Mouse (Mus musculus) cerebellum, adult 9-10 months (tissue): ENCODE data around the gene Zmynd10.

ENCODE experiments used
- DNase-seq: peaks from one replicate; pipeline ENCODE4 v3.0.0; 2022

Zmynd10 gene

DNA sequence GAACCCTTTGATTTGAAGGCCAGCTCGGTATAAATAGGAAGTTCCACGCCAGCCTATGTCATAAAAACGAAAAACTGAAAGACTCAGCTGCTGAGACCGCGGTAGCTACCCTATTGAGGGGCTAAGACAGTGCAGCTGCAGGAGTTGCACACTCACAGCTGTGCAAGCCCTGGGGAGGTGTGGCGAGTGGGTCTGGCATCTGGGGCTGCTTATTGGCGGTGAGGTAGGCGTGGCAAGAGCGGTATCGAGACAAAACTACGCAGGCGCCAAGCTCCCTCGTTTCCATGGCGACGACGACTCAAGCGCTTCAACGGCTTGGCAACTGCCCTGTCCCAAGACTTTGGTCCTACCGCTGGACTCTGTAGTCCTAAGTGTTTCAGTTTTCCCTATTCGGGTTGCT, at the start of gene Zmynd10:
TSS of gene Zmynd10 (plus strand) at position 273 of the 400 bp plus-strand sequence.
- peak; percentile 51 for DNase-seq

- DNase-seq = no peak
Measured at GRCm38 (mm10) chr9:107500708-107501286, 46.3 kb upstream of the Zmynd10 start.

- peak; percentile 92 for DNase-seq
Measured at GRCm38 (mm10) chr9:107502131-107502846, 44.8 kb upstream of the Zmynd10 start.

DNA sequence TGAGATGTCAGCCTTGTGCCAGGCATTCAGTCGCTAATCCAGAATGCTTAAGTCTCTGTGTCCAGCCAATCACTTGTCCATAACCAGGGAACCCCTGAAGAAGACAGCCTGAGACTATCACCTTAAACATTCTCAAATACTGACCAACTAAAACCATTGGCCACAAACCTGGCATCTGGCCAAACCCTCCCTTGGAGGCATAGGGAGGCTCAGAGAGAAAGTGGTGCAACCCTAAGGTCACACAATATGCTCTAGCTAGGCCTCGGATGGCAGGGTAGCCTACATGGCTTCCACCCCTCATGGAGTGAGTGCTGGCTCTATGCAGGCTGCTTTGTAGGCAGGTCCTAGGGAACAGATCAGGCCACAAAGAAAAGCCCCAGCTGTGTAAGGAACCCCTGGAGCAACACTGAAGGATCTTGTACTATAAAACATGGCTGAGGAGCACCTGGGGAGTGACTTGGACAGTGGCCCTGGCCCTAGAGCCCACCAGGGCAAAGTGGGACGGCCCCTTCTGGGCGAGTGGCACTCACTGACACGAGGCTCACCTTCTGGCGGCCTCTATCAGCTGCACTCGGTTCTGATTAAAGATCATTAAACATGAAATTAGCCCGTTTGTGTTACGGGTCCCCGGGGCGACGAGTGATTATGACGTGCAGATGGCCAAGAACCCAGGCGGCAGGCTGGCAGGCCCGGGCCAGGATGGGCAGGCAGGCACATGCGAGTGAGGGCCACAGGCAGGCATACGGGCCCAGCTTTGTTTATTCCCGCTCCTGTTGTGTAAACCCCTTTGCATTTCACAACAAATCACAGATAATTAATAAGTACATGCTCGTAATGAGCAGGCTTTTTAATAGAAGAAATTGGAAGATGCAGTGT, 42.2 kb upstream of the Zmynd10 start:
- peak; percentile 59 for DNase-seq

DNA sequence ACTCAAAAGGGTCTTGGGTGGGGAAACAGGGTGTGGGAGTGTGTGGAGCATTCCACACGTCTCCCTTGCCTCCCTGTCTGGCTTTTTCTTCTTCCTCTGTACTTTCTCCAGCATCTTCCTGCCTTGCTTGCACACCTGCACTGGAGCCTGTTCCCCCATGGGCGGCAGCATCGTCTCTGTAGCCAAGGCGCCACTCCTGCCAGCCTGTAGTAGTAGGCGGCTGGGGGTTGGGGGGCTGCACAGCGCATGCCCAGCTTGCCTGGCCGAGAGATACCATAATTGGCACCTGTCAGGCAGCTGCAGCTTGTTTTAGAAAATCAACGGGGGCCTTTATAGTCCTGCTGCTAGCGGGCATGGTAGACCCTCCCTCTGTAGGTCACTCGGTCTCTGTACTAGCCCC, 38.8 kb upstream of the Zmynd10 start:
- no peak for DNase-seq

GRCm38 (mm10) chr9:107510384-107511100, 36.6 kb upstream of the Zmynd10 start:
- DNase-seq = no peak

- DNase-seq = no peak
Measured at GRCm38 (mm10) chr9:107511436-107511835, 35.7 kb upstream of the Zmynd10 start.

- DNase-seq = no peak
Measured at GRCm38 (mm10) chr9:107512326-107512725, 34.8 kb upstream of the Zmynd10 start.

DNA sequence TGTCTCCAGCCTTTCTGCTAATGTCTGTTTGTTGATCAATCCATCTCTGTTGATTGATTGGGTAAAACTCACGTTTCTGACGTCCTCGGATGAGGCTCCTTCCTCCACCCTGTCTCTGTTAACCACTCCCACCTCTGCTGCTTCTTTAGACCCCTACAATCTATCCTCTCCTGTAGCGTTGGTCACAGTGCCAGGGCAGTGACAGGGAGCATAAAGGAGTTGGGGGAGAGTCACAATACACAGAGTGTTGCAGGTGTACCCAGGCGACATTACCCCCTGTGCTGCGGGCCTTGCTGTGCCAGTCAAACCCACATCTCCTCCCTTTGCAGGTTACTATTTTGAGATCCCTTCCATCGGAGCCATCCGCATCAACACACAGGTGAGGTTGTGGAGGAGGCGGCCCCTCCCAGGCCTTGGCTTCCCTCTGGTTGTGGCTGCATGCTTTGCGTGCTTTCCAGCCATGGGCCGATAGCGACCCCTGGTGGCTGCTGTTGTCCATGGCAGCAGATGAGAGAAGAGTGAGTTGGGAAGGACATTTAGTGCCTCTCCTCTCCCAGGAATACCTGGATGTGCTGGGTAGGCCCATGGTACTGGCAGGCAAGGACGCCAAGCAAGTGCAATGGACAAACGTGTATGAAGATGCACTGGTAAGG, 32.7 kb upstream of the Zmynd10 start:
- DNase-seq = peak; percentile 92

DNA sequence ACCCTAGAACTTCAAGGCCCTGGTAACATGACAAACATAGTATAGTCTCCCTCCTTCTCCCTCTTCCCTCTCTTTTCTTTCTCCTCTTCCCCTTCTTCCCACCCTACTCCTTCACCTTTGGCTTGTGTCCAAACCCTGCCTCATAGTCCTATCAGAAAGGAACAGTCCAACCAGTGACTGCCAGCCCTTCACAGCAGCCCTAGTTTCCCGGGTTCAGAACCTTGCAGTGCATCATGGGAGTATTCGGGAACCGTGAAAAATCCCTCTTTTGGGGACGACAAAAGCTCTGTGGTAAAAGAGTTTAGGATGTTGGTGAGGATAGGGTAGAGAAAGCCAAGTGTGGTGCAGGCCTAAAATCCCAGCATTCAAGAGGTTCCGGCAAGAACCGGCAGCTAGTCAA, 26.8 kb upstream of the Zmynd10 start:
- no peak for DNase-seq

DNA sequence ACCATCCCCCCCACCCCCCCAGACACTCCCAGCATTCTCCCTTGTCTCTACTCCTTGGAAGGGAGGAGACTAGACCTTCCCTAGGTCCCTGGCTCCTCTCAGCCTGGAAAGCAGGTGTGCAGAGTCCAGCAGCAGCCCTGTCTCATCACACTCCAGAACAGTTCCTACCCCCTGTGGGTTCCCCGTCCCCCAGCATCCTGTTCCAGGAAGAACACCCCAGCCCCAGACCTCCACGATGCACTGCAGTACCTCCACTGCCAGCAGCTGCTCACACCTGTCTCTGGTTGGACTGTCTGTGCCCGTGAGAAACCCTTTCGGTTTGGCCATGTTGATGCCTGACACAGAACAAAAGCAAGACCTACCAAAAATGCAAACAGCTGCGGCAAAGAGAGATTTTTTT, 25.9 kb upstream of the Zmynd10 start:
- no peak for DNase-seq

DNA sequence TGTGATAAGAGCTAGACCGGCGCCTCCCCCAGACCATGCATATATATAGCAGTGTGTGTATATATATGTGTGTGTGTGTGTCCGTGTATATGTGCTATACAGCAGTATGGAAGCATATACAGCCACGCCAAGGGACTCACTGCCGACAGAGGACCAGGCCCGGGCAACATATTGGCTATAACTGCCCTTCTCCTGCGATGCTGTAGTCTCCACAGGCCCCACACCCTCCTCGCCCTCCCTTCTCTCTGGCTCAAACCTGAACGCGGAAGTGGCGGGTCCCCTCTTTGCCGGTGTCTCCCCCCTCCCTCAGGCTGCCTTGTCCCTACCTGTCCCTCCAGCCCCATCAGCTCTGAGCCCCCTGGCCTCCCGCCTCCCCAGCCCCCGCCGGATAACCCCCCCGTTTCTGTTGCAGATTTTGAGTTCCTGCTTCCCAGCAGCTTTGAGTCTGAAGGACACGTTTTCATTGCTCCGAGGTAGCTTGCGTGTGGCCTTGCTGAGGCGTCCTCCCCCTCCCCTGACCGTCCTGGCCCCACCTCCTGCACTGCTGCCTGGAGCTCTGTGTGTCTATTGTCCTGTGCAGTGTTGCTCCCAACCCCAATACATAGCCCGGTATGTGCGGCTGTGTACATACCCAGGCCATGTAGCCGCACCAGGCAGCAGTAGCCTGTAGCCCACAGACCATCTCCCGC, 25.2 kb upstream of the Zmynd10 start:
- DNase-seq = no peak

GRCm38 (mm10) chr9:107522400-107522711, 24.7 kb upstream of the Zmynd10 start:
- no peak for DNase-seq

- DNase-seq = no peak
Measured at GRCm38 (mm10) chr9:107526198-107527026, 20.7 kb upstream of the Zmynd10 start.

DNA sequence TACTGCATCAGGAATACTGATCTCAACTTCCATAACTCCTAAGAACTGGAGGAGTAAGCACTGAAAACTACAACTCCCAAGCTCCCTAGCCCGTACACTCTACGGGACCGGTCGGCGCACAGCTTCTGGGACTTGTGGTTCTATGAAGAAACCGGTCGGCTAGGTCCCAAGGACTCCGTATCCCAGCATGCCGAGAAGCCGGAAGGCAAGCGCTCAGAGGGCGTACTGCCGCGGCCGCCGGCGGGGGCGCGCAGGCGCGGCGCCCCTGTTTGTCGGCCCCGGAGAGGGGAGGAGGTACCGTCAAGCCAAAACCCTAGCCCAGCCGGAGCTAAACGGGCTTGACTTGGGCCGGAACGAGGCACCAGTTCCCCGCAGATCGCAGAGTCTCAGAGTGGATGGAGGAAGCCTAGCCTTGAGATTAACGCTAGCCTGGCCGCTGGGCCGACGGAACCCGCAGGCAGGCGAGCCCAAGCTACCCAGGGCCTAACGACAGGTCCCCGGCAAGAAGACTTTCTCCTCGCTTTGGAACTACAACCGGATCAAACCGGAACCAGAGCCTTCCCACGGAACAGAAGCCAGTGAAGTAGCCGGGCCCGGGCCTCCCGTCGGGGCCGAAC, 13.2 kb upstream of the Zmynd10 start, which contains the start of gene Tmem115:
TSS of gene Tmem115 (plus strand) at position 155 of the 617 bp plus-strand sequence.
- DNase-seq = peak; percentile 96

- DNase-seq = peak; percentile 65
Measured at GRCm38 (mm10) chr9:107534408-107535202, 12.5 kb upstream of the Zmynd10 start.

DNA sequence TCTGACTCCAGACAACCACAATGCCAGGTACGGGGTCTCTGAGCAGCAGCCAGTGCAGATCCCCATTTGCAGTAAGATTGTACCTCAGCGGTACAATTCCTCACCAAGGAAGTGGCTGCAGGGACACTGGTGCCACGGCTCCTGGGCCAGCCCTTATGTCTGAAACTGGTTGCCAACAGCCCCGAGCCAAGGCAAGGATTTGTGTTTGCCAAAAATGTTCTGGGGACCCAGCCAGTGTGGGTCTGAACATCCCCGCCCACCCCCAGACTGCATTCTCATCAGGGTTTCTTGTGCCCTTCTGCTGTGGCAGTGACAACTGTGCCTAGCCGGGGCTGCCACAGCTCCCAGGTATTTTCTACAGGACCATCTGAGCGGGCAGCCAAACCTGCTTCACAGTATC, 8.9 kb upstream of the Zmynd10 start:
- no peak for DNase-seq

DNA sequence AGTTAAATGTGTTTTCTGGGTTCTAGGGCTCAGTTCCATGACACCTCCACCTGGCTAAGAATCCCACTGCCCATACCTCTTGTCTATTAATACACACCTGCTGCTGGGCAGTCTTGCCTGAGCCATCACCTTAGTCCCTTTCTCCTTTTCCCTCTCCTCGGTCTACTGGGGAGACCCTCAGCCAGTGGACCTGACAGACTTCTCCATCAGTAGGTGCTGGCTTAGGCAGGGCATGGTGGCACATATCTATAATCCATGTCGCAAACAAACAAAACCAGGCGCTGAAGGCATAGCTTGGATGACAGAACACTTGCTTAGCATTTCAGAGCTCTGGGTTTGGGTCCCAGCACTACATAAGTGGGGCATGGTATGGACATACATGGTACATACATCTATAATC, 8.4 kb upstream of the Zmynd10 start:
- DNase-seq = no peak

GRCm38 (mm10) chr9:107539940-107540339, 7.2 kb upstream of the Zmynd10 start:
- DNase-seq = no peak

- no peak for DNase-seq
Measured at GRCm38 (mm10) chr9:107540420-107540819, 6.7 kb upstream of the Zmynd10 start.
